Mouse (Mus musculus) stomach, postnatal 0 days (tissue): Measurements from ENCODE around the gene Ncaph2. TPM values are rescaled to one million over a fixed set of nuclear protein-coding genes. Genes with fewer than 3 reads are reported as not detected.

Source experiments
- ATAC-seq: fragments of 200-750 bp; cut with Nextera tagmentation; 2 replicates; pipeline ENCODE4 v1.8.0; 2017; ENCODE audit not compliant: low FRiP score, low TSS enrichment
- DNase-seq: peaks from one replicate; pipeline ENCODE4 v3.0.0-alpha.2; 2016; ENCODE audit warnings: low spot score
- H3K27ac ChIP-seq: fragments of 300-500 bp; sonication (generic); replicated peaks from 2 replicates; pipeline ENCODE4 v1.5.1; 2014; ENCODE audit warnings: mild to moderate bottlenecking, control low read depth
- H3K27me3 ChIP-seq: fragments of 300-500 bp; sonication (generic); 2 replicates; pipeline ENCODE4 v1.6.1; 2014; ENCODE audit warnings: low read length; ENCODE audit not compliant: control insufficient read depth, insufficient read depth
- H3K36me3 ChIP-seq: fragments of 300-500 bp; sonication (generic); 2 replicates; pipeline ENCODE4 v1.6.1; 2014; ENCODE audit warnings: low read length, mixed read lengths; ENCODE audit not compliant: control insufficient read depth, insufficient read depth
- H3K4me1 ChIP-seq: fragments of 300-500 bp; sonication (generic); replicated peaks from 2 replicates; pipeline ENCODE4 v1.6.1; 2014; ENCODE audit warnings: antibody characterized with exemption; ENCODE audit not compliant: control insufficient read depth, insufficient read depth
- H3K4me2 ChIP-seq: fragments of 300-500 bp; sonication (generic); replicated peaks from 2 replicates; pipeline ENCODE4 v1.6.1; 2014; ENCODE audit warnings: low read depth, mild to moderate bottlenecking, control low read depth, moderate library complexity
- H3K4me3 ChIP-seq: fragments of 300-500 bp; sonication (generic); 2 replicates; pipeline ENCODE4 v1.5.1; 2014; ENCODE audit warnings: low read depth, low read length, control low read depth
- H3K9ac ChIP-seq: fragments of 300-500 bp; sonication (generic); 2 replicates; pipeline ENCODE4 v1.6.1; 2014; ENCODE audit warnings: mild to moderate bottlenecking, low read length, control low read depth, mixed read lengths
- H3K9me3 ChIP-seq: fragments of 300-500 bp; sonication (generic); 2 replicates; pipeline ENCODE4 v1.6.1; 2016; ENCODE audit warnings: low read length; ENCODE audit not compliant: control insufficient read depth
- CTCF ChIP-seq: IDR thresholded peaks from 2 replicates; pipeline ENCODE4 v1.5.1; 2016; ENCODE audit warnings: antibody characterized with exemption, low read depth, mild to moderate bottlenecking, moderate library complexity
- EP300 ChIP-seq: optimal IDR thresholded peaks from 2 replicates; pipeline ENCODE3; 2016; ENCODE audit warnings: antibody characterized with exemption
- WGBS: fragments of 180-500 bp; shearing (Covaris S2); extraction: QIAGEN DNeasy Blood & Tissue Kit; methylation state at CpG from one replicate; pipeline ENCODE4 v1.1.7; 2014; 5-methylcytosine and 5-hydroxymethylcytosine counted together
- polyA plus RNA-seq: library from polyadenylated mRNA; unstranded; fragments of >200 nt; fragmentation: Nextera tagmentation; extraction: Ambion mirVana; gene quantifications from 2 replicates; pipeline ENCODE4 v1.2.1, GENCODE M21; 2015

Ncaph2 gene
- 69.4 and 72.8 TPM in 2 replicates for polyA plus RNA-seq

DNA sequence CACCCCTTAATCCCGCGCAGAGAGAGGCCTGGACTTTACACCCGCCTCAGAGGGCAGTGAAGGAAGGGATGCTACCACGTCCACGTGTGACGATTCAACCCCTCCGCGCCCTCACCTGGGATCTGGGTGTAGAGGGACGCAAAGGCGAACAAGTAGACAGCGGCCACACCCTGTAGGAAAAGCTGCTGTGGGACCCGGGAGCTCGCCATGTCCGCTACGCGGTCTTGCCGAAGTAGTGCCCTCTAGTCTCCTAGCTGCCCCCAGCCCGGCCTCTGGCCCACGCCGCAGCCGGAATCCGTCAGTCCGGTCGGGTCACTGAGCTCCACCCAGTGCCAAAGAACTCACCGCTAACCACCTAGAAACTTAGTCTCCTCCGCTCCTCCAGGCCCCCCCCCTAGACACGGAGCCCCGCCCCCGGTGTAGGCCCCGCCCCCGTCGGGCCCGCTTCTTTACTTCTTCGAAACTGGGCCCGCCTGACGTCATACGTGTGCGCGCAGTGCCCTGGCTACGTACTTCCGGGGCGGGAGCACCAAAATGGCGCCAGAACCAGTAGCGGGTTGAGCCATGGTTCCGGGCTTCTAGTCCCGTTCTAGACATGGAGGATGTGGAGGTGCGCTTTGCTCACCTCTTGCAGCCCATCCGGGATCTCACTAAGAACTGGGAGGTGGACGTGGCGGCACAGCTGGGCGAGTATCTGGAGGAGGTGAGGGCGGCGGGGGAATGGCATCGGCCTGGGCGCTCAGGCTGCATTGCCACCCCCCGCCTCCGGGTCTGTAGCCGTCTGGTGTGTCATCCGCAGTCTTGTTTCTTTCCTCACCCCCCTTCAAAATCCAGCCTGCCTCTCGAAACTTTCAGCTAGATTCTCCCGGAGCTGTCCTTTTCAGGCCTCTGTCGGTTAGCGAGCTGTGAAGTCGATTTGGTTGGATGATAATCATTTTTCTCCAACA is at the start of gene Ncaph2, which contains the start of gene Lmf2:
Gene Ncaph2 (plus strand): TSS at position 479 of the 947 bp plus-strand sequence.
Gene Lmf2 (minus strand): TSS at position 419 of the 947 bp plus-strand sequence.
- H3K9me3 ChIP-seq, result no peaks in the 10 kb centered on the region
- H3K9ac ChIP-seq, result peak within 1 kb of the TSS; percentile 88
- WGBS, result under 1% methylated on average over 62 of the region's 64 CpGs
- peaks cover 22% of the 10 kb centered on the region for H3K36me3 ChIP-seq
- H3K4me3 ChIP-seq, result peak within 1 kb of the TSS; percentile 76
- H3K4me1 ChIP-seq, result peaks cover 2% of the 10 kb centered on the region; the same call in 1 of the 2 replicates
- H3K27me3 ChIP-seq, result no peaks in the 10 kb centered on the region
- peak within 1 kb of the TSS; percentile 93 for H3K27ac ChIP-seq
- no peak; the same call in 1 of the 2 replicates for TF ChIP-seq CTCF
- no peak for TF ChIP-seq EP300
- DNase-seq, result peak; percentile 97
- peak within 1 kb of the TSS; percentile 58 for H3K4me2 ChIP-seq
- ATAC-seq, result peak; percentile 93

DNA sequence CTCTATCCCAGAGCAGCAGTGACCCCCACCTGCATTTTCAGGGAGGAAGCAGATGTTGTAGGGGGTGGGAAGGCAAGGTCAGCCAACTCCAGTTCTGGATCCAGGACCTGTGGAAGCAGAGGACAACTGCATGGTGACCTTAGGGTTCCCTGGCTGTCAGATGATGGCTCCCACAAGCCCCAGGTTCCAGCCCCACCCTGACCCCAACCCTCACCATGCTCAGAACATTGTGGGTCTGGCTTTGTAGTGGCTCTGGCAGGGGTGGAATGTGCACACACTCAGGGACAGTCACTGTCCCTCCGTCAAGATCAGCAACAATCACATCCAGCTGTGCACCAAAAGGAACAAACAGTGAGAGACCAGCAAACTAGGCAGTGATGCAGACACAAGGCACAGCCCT is 49.6 kb upstream of the Ncaph2 start:
- WGBS, result 72% methylated on average over 1 of the region's 1 CpGs
- Histone ChIP-seq H3K9ac (no peak overlapping the region), H3K27ac (no peak overlapping the region), H3K36me3 (peaks cover 31% of the 10 kb centered on the region), H3K9me3 (no peaks in the 10 kb centered on the region), H3K4me2 (no peak overlapping the region), H3K4me3 (no peak overlapping the region), H3K4me1 (no peaks in the 10 kb centered on the region), H3K27me3 (no peaks in the 10 kb centered on the region)
- TF ChIP-seq EP300, result no peak
- no peak for TF ChIP-seq CTCF
- DNase-seq (no peak), ATAC-seq (no peak)

DNA sequence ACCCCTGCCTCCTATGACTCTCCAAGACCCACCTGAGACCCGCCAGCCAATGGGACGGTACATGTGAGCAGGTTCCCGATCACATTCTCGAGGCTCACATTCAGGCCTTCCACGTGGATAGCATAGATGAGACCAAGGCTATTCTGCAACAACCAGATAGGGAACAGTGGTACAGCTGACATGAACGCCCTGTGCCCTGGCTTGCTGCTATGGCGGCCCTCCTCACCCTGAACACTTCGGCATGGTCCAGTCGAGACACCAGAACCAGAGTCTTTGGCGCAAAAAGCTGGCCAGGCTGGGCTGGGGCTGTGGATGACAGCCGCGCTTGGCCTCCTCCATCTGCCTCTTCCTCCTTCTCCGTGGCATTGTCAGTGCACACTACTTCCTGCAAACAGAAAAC is 48.1 kb upstream of the Ncaph2 start:
- H3K9ac ChIP-seq, result no peak overlapping the region
- H3K9me3 ChIP-seq, result no peaks in the 10 kb centered on the region
- H3K27me3 ChIP-seq, result no peaks in the 10 kb centered on the region
- H3K36me3 ChIP-seq, result peaks cover 22% of the 10 kb centered on the region
- H3K4me1 ChIP-seq, result no peaks in the 10 kb centered on the region
- no peak overlapping the region for H3K4me2 ChIP-seq
- H3K27ac ChIP-seq, result no peak overlapping the region
- no peak overlapping the region for H3K4me3 ChIP-seq
- ATAC-seq, result no peak
- DNase-seq, result no peak
- TF ChIP-seq EP300, result no peak
- no peak for TF ChIP-seq CTCF
- WGBS, result 92% methylated on average over 13 of the region's 13 CpGs

DNA sequence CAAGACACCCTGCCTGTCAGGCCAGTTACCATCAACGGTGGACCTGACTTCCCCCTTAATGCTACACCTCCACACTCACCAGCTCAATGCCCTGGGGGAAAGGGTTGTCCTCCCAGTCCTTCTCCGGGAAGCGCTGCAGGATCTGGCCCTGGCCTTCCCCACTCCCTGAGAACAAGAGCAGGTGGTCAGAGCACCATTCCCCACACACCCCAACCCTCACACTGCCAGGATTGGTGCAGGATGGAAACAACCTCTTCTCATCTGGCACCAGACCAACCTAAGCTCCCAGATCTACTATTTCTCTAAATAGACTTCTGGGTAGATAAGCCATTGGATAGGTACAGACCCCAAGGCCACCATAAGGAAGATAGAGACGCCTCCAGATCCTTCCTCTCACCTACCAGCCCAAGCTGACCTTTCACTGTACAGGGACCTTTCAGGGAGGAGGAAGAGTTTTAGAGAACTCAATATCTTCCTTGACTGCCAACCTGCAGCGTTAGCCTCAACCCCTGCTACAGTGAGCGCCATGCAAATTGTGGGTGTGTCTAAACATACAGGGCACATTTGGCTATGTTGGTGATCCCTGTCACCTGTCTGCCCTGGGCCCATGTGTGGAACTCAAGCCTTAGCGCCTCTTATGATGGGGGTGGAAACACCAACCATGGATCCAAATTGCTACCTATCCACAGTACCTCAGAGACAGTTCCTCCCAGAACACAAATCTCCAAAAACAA is 46.9 kb upstream of the Ncaph2 start:
- no peak for DNase-seq
- ATAC-seq, result no peak
- Histone ChIP-seq H3K4me1 (no peaks in the 10 kb centered on the region; the same call in 1 of the 2 replicates), H3K36me3 (peaks cover 20% of the 10 kb centered on the region), H3K27me3 (no peaks in the 10 kb centered on the region), H3K4me2 (no peak overlapping the region), H3K9ac (no peak overlapping the region), H3K27ac (no peak overlapping the region), H3K9me3 (no peaks in the 10 kb centered on the region), H3K4me3 (no peak overlapping the region)
- 80% methylated on average over 7 of the region's 7 CpGs for WGBS
- no peak for TF ChIP-seq CTCF
- no peak for TF ChIP-seq EP300

DNA sequence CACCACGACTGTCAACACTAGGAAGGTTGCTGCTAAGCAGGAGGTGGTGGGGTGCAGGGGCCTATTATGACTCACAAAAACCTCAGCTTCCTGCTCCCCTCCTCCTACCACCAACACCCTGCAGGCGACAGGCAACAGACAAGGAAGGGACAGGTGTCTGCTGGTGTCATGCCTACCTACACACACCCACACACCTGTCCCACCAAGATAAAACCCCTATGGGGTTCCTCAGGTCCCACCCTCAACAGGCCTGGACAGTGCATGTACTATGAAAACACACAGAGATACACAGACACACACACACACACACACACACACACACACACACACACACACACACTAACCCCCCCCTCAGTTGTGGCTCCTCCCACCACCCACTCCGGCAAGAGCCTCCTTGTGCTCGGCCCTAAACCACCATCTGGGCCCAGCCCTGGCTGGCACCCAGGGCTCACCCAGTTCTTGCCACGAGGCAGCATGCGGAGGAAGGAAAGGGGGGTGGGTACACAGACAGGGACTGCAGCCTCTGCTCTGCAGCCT is 45.5 kb upstream of the Ncaph2 start:
- H3K27me3 ChIP-seq, result no peaks in the 10 kb centered on the region
- no peak for TF ChIP-seq EP300
- TF ChIP-seq CTCF, result no peak
- ATAC-seq, result no peak
- H3K27ac ChIP-seq, result no peak overlapping the region
- H3K9me3 ChIP-seq, result no peaks in the 10 kb centered on the region
- H3K4me3 ChIP-seq, result no peak overlapping the region
- WGBS, result 31% methylated on average over 6 of the region's 6 CpGs
- peaks cover 16% of the 10 kb centered on the region for H3K36me3 ChIP-seq
- H3K9ac ChIP-seq, result 0 out of 2 replicates have a peak overlapping the region, but pooled peaks have one; percentile 13
- H3K4me1 ChIP-seq, result peaks cover 2% of the 10 kb centered on the region; the same call in 1 of the 2 replicates
- DNase-seq, result no peak
- H3K4me2 ChIP-seq, result no peak overlapping the region
